Mouse (Mus musculus): ENCODE data around the gene Shank3.

Shank3 gene

DNA sequence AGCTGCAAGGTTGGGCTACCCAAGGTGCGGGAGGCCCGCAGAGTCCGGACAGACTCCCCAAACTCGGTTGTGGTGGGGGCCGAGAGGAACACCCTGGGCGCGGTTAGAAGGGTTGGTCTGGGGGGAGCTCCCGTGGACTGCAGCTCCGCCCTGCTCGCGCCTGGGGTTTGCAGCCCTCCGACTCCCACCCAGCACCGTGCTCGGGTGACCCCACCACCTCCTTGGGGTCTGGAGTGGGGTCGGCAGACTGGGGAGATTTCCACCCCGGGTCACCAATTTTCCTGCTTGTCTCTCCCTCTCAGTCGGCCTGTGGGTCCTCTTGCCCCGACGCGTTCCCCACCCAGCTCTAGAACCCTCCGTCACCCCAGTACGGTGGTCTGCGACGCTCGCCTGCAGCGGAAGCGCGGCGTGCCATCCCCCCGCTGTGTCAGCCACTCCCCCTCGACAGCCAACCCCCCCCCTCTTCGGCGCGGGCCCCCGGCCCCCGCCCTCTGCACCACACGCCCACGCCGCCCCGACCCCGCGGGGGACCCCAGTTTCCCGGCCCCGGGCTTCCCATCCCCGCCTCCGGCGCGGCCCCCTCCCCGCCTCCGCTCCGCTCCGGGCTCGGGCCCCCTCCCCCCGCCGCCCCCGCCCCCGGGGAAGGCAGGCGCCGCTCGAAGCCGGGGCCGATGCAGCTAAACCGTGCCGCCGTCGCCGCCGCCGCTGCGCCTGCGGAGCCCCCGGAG, at the start of gene Shank3:
Gene Shank3 (plus strand): TSS at position 663 of the 728 bp plus-strand sequence.
- no peak for DNase-seq

DNA sequence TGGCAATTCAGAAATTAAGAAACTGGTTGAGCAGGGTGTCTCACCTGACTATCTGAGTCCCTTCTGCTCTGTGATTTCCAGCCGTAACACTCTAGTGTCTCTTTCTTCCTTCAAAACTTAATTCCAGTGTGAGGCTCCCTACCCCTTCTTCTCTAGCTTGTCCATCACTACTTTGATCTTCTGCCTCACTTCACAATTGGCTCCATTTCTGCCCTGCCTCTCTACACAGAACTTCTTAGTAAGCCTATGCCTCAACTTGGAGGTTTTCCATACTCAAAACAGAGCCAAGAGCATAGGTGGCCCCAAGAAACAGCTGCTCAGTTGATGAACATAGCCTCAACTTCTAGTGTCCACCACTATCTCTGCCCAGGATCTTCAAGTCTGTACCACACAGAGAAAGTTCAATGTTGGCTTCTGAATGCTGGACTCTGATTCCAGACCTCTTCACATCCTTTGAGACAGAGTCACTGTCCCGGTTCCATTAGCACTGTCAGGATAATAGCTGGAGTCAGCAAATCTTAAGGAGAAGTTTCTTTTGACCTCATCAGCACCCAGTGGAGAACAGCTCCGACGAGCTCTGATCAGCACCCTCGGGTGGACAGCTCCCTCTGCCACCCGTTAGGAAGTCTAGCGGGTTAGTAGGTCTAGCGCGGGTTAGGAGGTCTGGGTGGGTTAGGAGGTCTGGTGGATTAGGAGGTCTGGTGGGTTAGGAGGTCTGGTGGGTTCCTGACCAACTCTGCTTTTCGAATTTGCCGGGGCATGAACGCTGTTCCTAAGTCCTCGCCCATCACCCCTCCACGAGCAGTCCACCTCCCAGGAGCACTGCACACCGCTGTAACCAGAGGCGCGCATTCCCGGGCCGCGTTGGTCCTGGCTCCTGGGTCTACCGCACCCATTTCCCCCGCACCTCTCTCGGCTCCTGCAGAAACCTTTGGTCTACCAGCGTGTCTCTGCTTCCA, 46.2 kb upstream of the Shank3 start:
- DNase-seq = peak; percentile 29 to 68

- no peak for DNase-seq
Measured at GRCm38 (mm10) chr15:89453865-89454478, 45.5 kb upstream of the Shank3 start, which contains the start of gene Mapk8ip2. Gene Mapk8ip2 (plus strand): TSS chr15:89453913.

- no peak for DNase-seq
Measured at GRCm38 (mm10) chr15:89454857-89455256, 44.6 kb upstream of the Shank3 start.

DNA sequence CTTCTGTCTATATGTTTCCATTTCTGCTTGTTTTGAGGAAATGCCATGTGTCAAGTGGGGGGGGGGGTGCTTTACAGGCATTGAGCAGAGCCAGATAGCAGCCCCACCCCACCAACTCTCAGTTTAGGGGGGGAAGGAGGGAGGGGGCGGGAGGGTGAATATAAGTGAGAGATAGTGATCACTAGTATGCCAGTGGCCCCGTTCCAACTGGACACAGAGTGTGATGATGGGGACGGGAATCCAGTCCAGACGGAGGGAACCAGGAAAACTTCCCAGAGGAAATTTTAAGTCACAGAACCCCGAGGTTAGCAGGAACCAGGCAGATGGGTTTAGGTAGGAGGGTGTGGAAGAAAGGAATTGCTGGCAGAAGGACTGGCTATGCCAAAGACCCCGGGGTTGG, 43.8 kb upstream of the Shank3 start:
- no peak for DNase-seq

- no peak for DNase-seq
Measured at GRCm38 (mm10) chr15:89458942-89459341, 40.5 kb upstream of the Shank3 start.

DNA sequence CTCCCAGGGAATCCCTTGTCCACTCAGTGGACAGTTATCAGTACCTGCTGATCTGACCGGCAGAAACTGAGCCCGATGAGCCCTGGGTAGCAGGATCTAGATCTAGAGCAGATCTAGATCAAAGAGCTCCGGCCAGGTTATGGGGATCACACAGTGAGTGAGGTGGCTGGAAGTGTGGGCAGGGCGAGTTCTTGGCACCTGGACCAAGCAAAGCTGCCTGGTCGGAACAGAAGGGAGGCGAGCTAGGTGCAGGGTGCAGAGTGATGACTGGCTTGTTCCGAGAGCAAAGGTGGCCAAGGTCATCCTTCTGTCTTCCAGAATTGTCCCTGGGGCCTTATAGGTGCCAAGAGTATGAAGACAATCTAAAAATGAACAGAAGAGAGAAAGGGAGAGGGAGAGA, 39.6 kb upstream of the Shank3 start:
- DNase-seq = no peak

DNA sequence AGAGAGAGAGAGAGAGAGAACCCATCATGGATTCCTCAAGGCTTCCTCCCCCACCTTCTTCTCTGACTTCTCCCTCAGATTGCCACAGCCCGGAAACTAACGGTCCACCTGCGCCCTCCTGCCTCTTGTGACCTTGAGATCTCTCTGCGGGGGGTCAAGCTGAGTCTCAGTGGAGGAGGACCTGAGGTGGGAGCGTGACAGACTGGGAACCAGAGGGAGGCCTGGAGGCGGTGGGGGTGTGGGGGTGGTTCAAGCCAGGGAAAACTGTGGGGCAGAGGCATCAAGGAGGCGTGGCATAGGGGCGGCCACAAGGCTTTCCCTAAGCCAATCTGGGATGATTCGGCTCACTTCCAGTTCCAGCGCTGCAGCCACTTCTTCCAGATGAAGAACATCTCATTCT, 39.1 kb upstream of the Shank3 start:
- DNase-seq = no peak

- no peak for DNase-seq
Measured at GRCm38 (mm10) chr15:89461321-89461720, 38.1 kb upstream of the Shank3 start.

DNA sequence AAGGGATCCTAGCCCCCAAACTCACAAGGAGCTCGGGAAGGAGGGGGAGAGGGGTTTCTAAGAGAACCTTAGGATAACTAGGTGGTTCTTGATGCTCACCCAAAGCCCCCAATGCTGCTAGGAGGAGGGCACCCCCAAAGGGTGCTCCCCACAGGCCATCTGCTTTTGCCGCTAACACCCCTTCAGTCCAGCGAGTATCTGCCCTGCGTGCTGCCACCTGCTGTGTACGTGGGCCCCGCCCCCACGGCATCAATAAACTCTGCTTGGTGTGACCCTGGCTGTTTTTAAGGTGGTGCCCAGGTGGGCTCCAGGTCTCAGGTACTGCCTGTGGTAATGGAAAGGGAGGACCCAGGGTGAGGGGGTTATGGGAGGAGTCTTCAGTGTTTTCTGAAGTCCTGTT, 37.2 kb upstream of the Shank3 start:
- DNase-seq = no peak

DNA sequence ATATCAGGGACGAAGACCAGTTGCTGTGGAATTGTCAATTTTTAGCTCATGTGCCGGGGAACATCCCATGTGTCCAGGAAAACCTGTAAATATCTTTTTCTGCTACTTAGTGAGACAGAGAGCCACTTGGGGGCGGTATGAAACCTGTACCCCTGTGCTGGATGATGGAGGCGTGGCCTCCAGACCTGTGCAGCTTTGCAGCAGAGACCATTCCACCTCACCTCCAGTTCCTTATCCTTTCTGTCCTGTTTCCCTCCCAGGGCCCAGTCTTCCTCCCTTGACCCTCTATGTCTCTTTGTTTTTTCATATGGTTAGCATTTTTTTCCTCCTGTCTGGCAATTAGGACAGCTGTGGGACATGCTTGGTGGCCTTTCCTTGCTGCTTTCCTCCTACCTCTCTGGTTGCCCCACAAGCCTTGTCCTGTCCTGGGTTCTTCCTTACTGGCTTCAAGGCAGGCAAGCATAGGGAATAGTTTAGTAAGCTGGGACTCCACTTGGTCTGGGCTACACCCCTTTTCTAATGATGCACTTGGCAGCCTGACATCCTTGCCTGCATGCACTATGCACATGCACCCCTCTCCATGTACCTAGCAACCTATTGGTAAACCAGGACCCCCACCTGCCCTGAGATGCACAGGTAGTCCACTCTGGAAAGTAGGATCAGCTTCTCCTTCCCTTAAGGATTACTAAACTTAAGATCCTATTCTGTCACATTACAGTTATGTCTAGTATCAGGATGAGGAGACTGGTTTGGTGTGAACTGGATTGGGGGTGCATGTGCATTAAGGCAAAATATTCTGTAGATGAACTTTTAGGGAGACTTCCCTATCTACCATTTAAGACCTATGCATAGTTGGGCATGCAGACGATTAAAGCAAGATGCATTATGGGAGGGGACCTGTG, 35.8 kb upstream of the Shank3 start:
- DNase-seq = no peak

DNA sequence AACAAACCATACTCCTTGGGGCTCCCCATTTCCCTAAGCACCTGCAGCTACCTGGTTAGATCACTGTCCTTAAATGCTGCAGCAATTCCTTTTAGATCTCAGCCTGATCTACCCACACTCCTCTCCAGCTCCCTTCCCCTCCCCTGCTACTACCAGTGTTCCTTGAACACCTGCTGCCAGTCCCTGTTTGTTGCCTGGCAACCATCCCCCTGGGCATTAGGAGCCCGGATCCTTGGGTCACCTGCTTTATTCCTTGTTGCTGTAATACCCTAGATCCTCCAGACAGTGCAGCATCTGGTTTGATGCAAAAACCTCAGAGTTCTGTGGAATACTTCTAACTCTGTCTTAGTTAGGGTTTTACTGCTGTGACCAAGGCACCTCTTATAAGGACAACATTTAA, 34.4 kb upstream of the Shank3 start:
- no peak for DNase-seq

GRCm38 (mm10) chr15:89468577-89468976, 30.8 kb upstream of the Shank3 start:
- DNase-seq = no peak

DNA sequence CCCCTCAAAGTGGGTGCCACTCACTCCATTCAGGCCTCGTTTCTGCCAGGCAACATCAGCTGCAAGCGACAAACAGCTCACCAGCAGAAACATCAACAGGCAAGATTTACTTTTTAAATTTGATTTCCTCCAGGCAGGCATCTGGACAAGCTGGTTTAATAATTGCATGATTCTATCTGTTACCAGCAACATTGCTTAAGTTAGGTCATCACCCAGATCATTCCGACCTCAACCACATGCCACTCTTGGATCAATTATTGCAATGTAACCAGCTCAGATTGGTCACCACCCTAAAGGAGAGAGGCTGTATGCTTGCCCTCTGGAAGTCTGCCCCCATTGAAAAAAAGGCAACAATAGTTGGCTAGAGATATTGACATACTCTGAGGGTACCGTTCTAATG, 27.9 kb upstream of the Shank3 start:
- DNase-seq = no peak

GRCm38 (mm10) chr15:89473370-89473769, 26.1 kb upstream of the Shank3 start:
- DNase-seq = no peak

DNA sequence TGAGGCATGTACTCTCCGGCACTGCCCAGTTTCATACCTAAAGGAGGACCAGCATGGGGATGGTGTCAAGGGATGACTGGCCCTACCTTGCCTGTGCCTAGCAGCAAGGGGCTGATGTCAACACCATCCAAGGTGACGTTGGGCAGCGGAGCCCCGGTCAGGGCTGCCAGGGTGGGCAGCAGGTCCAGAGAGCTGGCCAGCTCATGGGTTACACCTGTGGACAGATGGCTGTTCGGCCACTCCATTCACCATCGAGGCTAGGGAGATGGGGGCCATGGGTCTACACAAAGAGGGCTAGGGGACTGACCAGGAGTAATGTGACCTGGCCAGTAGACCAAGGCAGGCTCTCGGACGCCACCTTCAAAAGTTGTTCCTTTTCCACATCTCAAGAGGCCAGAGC, 25.5 kb upstream of the Shank3 start:
- DNase-seq = no peak

DNA sequence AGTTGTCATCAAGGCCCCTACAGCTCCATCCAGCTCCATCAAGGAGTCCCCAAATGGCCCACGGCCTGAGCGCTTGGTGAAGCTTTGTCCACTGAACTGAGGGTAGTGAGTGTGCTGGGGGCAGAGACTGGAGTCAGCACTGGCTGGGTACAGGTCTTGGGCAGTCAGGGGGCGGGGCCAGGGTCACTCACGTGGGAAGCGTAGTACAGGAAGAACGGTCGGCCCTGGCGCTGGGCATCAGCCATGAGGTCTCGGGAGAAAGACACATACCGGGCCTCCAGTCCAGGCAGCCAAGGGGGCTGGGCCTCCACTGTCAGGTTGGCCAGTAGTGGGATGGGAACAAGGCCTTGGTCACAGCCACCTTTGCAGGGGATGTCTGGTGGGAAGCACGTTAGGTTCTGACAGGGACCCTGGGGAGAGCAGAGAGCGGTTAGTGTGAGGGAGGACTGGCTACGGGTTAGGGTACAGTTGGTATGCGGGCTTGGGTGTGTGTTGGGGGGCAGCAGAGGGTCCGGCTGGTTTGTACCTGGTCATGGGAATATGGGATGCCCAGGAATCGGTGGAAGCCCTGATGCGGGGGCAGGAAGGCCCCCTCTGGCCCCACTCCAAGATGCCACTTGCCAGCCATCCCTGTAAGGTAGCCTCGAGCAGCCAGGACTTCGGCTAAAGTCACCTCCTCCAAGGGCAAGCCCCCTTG, 24.7 kb upstream of the Shank3 start:
- no peak for DNase-seq

DNA sequence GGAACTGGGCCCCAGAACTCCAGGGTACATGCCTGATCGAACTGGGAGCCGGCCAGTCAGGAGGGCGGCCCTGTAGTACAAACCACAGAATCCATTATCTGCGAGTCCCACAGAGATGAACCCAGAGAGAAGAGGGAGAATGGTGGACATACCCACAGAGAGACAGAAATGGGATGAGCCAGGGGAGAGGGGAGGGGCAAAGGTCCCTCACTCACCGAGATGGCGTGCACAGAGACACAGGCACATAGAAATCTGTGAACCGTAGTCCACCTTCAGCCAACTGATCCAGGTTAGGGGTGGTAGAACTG, 24.2 kb upstream of the Shank3 start:
- no peak for DNase-seq

DNA sequence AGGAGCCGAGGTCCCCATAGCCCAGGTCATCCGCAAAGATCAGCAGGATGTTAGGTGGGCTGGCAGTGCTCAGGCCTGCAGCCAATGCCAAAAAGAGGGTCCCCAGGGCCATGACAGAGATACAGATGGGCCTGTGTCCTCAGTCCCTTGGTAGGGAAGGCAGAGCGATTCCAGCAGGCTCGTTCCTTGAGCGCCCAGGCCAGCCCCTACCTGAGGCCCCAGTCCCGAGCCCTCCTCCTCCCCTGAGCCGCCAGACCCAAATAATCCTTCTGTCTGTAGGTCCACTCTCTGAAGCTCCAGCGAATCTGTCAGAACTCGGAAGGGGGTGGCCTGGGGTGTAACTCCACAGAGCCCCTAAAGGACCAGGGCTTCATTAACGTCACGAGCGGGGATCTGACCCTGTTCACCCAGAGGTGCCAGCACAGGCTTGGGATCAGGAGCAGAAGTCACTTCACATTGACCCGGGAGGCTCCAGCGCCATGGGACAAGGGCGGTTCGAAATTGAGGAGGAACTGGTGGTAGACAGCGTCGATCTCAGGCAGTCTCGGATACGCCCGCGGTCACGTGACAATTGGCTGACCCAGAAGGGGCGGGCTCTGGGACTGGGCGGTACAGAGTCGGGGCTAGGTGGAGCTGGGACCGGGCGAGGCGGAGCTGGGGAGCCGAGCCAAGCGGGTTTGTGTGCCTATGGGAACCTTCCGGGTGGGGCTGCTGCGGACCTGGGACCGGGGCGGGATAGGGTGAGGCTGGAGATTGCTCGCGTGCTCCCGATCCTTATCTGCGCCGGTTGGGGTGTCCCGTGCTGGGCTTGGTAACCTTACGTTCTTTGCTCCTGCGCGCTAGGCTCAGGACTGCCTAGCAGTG, 23.6 kb upstream of the Shank3 start:
- peak; percentile 94 for DNase-seq

DNA sequence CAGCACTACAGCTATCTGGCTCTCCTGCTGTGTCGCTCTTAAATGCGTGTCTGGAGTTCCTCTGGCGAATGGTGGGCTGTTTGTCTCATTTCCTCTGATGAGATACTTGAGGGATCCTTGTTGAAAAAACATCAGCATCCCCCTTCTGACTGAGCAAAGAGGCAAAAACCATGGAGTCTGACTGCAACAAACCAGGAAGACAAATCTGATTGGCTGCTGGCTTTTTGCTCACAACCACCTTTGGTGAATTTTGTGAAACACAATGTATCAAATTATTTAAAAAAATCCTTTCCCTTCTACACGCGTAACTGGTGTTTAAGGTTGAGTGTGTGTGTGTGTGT, 23.0 kb upstream of the Shank3 start:
- DNase-seq = no peak

- peak; percentile 53 to 64 for DNase-seq
Measured at GRCm38 (mm10) chr15:89477091-89477491, 22.3 kb upstream of the Shank3 start, which contains the start of gene Arsa. Gene Arsa (minus strand): TSS chr15:89477425.
